Mouse (Mus musculus) adrenal gland, adult 2 months (tissue): Measurements from ENCODE around the gene Ripor3. TPM values are rescaled to one million over a fixed set of nuclear protein-coding genes. Genes with fewer than 3 reads are reported as not detected.

ENCODE experiments used
- DNase-seq: peaks from one replicate; pipeline ENCODE4 v3.0.0; 2021
- polyA plus RNA-seq: library from polyadenylated mRNA; depleted of rRNA; stranded (reverse); fragments of >200 nt; gene quantifications from 2 replicates; pipeline ENCODE4 v1.2.3, GENCODE M21; 2012
- total RNA-seq, 2 experiments: library from RNA; stranded (reverse); gene quantifications; 2 replicates each; pipeline ENCODE4 v1.2.3; 2021

Gene Ripor3
- total and polyA plus RNA-seq, 3 experiments, result 1.7 to 3.5 (median 3.0) TPM

- no peak for DNase-seq
Measured at GRCm38 (mm10) chr2:168028376-168028775, 18.0 kb upstream of the Ripor3 start.

GRCm38 (mm10) chr2:168026467-168026866 lies 16.0 kb upstream of the Ripor3 start:
- no peak for DNase-seq

- no peak for DNase-seq
Measured at GRCm38 (mm10) chr2:168025882-168026281, 15.5 kb upstream of the Ripor3 start.

- DNase-seq, result no peak
Measured at GRCm38 (mm10) chr2:168025174-168025573, 14.8 kb upstream of the Ripor3 start.

GRCm38 (mm10) chr2:168023763-168024402 lies 13.5 kb upstream of the Ripor3 start:
- no peak for DNase-seq

- peak; percentile 40 for DNase-seq
Measured at GRCm38 (mm10) chr2:168019201-168019715, 8.8 kb upstream of the Ripor3 start.

- DNase-seq, result peak; percentile 57
Measured at GRCm38 (mm10) chr2:168016951-168017391, 6.6 kb upstream of the Ripor3 start.

GRCm38 (mm10) chr2:168010893-168011292 lies 475 bp upstream of the Ripor3 start:
- no peak for DNase-seq

GRCm38 (mm10) chr2:168008132-168008531 lies 2.3 kb downstream of the Ripor3 start:
- DNase-seq, result no peak

GRCm38 (mm10) chr2:168006489-168006888 lies 3.9 kb downstream of the Ripor3 start:
- DNase-seq, result no peak

- no peak for DNase-seq
Measured at GRCm38 (mm10) chr2:168005616-168006015, 4.8 kb downstream of the Ripor3 start.

GRCm38 (mm10) chr2:168005005-168005404 lies 5.4 kb downstream of the Ripor3 start:
- DNase-seq, result no peak

- DNase-seq, result no peak
Measured at GRCm38 (mm10) chr2:168004369-168004768, 6.0 kb downstream of the Ripor3 start.

- peak; percentile 49 for DNase-seq
Measured at GRCm38 (mm10) chr2:168003431-168003830, 7.0 kb downstream of the Ripor3 start.

- DNase-seq, result no peak
Measured at GRCm38 (mm10) chr2:168002884-168003283, 7.5 kb downstream of the Ripor3 start.

GRCm38 (mm10) chr2:168002188-168002587 lies 8.2 kb downstream of the Ripor3 start:
- no peak for DNase-seq

- no peak for DNase-seq
Measured at GRCm38 (mm10) chr2:167999145-167999743, 11.2 kb downstream of the Ripor3 start.

GRCm38 (mm10) chr2:167997562-167997961 lies 12.9 kb downstream of the Ripor3 start:
- no peak for DNase-seq

- no peak for DNase-seq
Measured at GRCm38 (mm10) chr2:167996672-167997215, 13.7 kb downstream of the Ripor3 start.

- no peak for DNase-seq
Measured at GRCm38 (mm10) chr2:167995870-167996635, 14.4 kb downstream of the Ripor3 start.

GRCm38 (mm10) chr2:167993260-167993659 lies 17.2 kb downstream of the Ripor3 start:
- DNase-seq, result no peak

GRCm38 (mm10) chr2:167989310-167989709 lies 21.1 kb downstream of the Ripor3 start:
- DNase-seq, result no peak

GRCm38 (mm10) chr2:167987640-167988039 lies 22.8 kb downstream of the Ripor3 start:
- no peak for DNase-seq
